Mouse (Mus musculus) granulocyte monocyte progenitor cell, adult 5-6 weeks (primary cell): ENCODE data around the gene Klhl25. TPM values are rescaled to one million over a fixed set of nuclear protein-coding genes. Genes with fewer than 3 reads are reported as not detected.
"Not testable (repeated sequence)": the region's sequence is repeated elsewhere in the genome, so short reads cannot be mapped to it uniquely, and the experiment has no call there.

Source experiments
- ATAC-seq: replicated peaks from 2 replicates; pipeline ENCODE4 v1.8.0; 2016; ENCODE audit warnings: mild to moderate bottlenecking, moderate TSS enrichment, inconsistent platforms; ENCODE audit not compliant: poor library complexity, severe bottlenecking
- total RNA-seq, 2 experiments: library from RNA; stranded (forward) in 1 of 2; stranded (reverse) in 1 of 2; fragments of 200-712, 200-1000 nt in 1 of 2; fragments of >200 nt in 1 of 2; fragmentation: Nextera tagmentation in 1 of 2; gene quantifications; 2 replicates each; pipeline ENCODE4 v1.2.3; 2014 to 2017

The Klhl25 gene
- 5.8 and 11.2 TPM in 2 replicates for total RNA-seq (2014; fragmentation: Nextera tagmentation)
- total RNA-seq (2017): 7.7 and 10.4 TPM in 2 replicates

DNA sequence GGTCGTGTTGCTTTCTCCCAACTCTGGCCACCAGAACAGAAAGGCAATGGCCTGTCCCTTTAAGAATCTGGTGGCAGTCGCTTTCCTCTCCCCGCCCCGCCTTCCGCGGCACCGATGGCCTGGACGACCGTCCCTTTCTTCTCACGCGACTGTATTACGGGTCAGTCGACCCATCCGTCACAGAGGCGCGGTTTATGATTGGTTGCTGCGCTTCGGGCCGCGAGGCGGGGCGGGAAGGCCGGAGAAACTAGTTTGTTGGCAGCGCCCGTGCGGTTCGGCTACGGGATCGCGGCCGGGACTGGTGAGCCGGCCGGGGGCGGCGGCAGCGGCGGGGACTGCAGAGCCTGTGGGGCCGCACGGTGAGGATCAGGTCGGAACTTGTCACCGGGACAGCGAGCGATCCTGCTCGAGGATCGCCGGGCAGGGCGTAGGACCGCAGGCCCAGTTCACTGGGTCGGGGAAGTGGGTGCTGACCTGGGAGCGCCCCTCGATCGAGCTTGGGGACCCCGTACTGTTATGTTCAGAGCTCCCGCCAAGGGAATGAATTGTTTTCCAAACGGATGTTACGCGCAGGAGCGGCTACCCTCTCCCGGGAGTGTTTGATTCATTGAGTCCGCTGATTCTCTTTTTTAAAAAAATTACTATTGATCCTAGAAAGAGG lies at the start of gene Klhl25:
Gene Klhl25 (plus strand): TSS at position 196 of the 661 bp plus-strand sequence.
- peak; percentile 95 for ATAC-seq

DNA sequence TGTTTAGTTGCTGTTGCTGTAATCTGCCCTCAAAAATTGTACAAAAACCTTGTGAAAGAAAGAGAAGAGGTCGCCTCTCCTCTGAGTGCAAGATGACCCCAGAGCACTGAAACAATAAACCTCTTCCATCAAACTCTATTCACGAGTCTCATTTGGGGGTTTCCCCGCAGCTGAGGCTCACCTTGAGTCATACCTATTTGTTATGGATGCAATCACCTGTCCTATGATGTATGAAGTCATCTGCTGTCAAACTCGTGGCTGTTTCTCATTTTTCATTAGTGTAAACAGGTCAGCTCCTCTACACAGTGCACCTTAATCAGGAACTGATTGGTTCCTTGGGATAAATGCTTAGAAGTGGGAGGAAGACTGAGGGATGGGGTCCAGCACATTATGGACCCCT lies 47.6 kb upstream of the Klhl25 start:
- no peak for ATAC-seq

DNA sequence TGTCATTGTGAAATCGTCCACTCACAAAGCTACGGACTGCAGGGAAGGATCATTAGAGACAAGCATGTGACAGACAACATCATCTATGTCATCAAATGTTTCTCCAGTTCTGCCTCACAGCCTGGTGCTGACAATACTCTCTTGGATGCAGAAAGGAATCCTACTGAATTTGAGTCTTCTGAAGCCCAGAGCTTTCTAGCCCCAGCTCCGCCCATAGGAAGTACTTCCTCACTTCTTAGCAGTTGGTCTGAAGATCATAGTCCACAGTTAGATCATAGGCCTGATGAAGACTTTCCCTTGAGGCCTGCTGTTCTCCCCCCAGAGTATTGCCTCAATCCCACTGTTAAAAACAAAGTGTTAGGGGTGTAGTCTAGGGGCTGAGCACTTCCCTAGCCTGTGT lies 47.1 kb upstream of the Klhl25 start:
- no peak for ATAC-seq

DNA sequence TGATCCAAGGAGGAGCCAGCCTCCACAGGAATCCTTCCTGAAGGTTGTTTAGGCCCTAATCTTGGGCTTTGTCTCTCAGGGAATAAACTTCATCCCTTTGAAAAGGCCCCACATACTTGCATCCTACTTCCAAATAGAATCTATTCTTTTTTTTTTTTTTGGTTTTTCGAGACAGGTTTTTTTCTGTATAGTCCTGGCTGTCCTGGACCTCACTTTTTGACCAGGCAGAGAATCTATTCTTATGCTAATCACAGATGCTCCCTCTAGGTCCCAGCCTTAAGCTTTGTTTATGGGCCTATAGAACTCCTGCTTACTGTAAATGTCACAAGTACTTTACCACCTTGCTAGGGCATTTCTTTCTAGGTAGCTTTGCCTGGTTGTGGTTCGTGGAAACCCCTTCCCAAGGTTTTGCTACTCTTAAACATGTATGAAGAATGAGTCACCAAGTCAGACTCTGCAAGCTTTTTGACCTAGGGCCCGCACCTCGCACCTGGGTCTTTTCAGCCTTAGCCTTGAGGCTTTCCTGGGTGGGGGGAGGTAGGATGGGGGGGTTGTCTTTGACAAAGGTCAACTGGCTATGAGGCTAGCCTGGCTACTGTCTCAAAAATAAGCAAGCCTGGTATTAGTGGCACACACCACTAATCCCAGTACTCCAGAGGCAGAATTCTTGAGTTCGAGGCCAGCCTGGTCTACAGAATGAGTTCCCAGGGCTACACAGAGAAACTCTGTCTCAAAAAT lies 46.3 kb upstream of the Klhl25 start:
- no peak for ATAC-seq

DNA sequence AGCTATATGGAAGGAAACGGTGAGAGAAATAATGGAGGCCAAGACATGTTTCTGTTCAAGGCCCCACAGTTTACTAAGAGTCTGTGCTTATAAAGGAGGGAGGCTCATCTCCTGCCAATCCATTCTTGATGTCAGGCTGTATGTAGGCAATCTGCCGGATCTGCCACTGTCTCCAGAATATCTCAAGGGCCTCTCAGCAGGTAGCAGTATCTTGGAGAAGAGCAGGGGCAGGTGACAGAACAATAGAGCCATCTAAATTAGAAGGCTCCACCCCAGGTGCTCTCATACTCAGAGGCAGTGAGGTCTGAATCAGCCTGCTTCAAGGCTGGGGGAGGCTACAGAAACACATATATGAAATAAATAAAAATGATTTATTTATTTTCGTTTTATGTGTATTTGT lies 45.2 kb upstream of the Klhl25 start:
- no peak for ATAC-seq

DNA sequence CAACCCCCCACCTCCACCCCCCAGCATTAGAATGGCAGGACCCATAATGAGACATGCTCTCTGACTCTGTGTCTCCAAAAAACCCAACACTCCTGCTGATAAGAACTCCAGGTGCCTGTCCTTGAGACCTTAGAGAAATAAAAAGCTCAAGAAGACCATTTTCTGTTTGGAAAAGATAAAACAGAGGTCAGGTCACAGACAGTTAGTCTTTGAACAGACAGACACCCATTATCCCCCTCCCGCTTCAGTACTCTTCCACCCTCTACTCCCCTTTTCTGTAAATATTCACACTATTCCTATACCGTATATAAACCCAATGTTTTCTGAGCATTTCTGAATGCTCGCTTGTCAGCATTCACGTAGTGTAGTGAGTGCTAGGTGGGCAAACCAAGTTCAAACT lies 41.9 kb upstream of the Klhl25 start:
- no peak for ATAC-seq

DNA sequence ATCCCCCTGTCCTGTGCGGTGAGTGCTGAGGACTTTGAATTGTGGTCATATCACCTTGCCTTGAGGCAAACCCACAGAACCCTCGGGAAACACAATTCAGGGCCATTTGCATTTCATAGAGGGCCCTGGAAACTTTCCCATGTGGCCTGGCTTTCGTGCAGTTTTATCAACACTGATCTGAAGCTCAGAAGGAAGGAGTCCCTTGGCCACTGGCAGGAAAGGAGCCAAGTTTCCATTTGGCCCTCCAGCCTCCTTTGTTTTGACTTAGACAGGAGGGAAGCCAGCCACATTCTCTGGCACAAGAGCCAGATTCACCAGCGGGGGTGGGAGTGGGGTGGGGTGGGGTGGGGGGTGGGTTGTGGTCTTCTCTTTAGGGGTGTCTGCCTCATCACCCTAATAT lies 41.4 kb upstream of the Klhl25 start:
- ATAC-seq: no peak

DNA sequence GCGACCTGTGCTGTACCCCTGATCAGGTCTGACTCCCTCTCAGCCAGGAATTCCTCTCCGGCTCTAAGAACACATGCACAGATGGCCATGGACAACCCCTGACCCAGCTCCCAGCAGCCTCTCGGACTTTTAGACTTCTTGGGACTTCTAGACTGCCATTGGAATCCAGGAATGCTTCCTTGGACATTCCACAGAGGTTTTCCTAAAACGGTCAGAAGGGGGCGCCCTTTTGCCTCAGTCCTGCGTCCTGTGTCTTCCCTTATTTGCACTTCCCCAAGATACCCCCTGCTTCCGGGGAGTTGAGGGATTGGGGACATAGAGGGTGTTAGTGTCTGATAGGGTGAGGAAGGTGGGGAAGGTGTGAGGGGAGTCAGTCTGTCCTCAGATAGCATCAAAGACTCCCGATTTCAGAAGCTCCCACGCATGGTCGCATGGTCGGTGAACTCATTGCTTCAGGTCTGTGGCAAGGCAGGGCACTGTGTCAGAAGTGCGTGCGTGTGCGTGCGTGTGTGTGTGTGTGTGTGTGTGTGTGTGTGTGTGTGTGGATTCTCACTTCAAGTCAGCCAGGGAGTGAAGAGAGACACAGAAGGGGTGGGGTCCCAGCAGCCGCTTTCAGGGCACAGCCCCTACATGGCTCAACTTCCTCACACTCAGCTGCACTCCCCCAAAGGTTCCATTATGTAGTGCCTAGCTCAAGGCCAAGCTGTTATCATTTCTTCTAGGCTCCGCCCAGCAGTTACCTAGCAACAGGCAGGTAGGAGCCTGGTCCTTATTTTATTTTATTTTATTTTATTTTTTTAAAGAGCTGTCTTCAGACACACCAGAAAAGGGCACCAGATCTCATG lies 40.4 kb upstream of the Klhl25 start:
- peak; percentile 44 for ATAC-seq

DNA sequence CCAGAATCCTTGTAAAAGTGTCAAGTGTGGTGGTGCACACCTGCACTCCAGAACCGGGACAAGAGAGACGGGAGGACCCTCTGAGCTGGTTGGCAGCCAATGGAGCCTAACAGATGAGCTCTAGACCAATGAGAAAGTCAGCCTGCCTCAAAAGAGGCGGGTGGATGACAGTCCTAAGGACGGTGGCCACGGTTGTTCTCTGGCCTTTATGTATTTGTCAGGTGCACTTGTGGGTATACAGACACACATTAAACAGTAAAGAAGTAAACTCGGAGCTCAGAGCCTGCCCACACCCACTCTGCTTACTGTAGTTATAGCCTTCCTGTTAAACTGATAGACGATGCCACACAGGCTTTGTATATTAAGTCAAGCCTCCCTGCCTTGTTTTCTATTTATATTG lies 27.4 kb upstream of the Klhl25 start:
- ATAC-seq: no peak

DNA sequence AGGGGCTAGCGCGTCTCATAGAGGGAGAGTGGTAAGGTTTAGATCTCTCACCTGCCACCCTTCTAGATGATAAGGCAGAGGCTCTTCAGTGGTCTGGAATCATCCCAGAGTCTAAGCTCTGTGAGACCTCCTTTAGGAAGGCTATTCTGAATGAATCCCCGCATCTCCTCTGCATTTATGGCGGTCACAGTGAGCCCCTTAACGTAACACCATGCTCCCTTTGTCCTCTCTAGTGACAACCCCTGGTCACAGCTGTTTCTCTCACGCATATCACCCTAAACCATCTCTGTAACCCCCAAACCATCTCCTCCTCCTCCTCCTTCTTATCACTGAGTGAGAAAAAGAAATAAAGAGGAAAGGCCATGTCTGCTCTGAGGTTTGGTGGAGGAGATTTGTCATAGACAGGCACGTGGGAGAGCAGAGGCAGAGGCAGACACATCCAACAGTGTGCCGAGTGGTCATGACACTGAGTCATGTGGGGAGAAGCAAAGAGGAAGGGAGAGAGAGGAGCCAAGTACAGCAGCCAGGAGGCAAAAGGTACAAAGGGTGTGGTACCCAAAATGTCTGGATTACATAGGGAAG lies 25.9 kb upstream of the Klhl25 start:
- peak; percentile 58 for ATAC-seq

DNA sequence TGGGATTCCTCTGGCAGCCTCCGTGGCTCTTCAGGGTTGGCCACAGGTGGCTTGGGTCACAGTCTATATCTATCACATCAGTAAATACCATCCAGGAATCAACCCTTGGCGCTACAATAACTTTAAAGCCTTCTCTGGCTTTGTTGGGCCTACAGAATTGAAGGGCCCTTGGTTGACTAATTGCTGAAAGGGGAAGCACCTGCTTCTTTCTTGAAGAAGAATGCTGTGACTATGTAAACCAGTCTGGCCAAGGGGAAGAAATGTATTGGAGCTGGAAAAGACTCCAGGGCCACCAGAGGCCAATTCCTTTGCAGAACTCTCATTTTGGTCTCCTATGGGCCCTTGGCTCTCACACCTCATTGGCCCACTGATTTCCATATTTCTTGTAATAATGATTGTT lies 25.0 kb upstream of the Klhl25 start:
- no peak for ATAC-seq

DNA sequence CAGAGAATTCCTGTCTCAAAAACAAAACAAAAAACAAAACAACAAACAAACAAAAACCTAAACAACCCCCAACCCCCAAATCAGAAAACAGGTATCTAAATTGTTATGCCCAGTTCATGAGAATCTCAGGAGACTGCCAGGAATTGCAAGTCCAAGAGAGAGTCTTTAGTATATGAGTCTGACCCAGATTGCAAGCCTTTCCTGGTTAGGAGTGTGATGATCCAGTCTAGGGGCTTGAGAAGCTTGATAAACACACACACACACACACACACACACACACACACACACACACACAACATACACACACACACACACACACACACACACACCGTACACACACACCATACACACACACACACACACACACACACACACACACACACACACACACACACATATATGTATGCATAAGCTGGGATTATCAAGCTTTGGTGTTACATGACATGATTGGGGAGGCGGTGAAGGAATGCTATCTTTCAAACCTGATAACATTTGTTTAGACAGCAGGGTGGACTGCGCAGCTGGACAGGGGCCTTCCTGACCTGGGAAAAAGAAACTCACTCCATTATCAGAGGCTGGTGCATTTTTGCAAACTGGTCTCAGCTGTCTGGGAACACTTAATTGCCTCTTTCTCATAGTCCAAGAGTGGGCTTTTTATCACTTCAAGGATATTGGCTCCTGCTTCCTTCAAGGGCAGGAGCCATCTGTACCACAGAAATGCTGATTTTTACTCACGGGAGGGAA lies 21.6 kb upstream of the Klhl25 start:
- no peak for ATAC-seq

DNA sequence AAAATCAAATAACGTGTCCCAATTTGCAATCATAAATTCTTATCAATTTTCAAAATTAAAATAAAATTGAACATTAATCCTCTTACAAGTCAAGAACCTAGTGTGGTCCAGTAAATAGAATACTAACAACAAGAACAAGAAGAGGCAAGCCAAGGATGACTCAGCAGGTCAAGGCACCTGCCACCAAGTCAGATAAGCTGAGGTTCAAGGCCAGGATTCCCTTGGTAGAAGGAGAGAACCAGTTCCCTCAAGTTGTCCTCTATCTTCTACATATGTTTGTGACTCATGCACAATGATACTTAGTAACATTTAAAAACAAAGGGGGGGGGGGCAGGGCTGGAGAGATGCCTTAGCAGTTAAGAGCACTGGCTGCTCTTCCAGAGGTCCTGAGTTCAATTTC lies 20.8 kb upstream of the Klhl25 start:
- no peak for ATAC-seq

DNA sequence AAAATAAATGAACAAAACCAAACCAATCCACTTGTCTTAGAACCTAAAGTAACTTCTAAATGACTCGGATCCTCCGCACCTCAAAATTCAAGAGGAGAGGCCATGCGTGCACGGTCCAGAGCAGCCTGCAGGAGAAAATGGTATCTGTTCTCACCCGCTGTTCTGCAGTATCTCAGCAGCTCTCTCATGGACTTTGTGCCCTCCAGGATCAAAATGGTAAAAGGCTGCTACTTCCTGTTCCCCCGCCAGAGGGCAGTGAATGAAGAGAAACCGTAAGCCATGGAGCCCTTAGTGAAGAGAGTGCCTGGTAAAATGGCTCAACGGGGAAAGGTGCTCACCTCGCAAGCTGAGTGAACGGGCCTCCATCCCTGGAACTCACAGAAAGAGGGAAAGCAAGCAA lies 20.3 kb upstream of the Klhl25 start:
- ATAC-seq: peak; percentile 98

DNA sequence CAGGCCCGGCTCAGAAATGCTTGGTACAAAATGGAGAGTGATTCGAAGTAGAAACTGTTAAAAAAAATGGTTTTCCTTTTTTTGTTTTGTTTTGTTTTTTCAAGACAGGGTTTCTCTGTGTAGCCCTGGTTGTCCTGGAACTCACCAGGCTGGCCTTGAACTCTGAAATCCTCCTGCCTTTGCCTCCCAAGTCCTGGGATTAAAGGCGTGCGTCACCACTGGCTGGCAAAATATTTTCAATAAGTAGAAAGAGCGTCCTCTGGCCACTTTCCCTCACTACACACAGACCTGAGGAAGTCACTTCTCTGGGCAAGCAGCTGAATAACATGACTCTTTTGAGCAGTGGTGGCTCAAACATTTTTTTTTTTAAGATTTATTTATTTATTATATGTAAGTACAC lies 19.6 kb upstream of the Klhl25 start:
- ATAC-seq: no peak

DNA sequence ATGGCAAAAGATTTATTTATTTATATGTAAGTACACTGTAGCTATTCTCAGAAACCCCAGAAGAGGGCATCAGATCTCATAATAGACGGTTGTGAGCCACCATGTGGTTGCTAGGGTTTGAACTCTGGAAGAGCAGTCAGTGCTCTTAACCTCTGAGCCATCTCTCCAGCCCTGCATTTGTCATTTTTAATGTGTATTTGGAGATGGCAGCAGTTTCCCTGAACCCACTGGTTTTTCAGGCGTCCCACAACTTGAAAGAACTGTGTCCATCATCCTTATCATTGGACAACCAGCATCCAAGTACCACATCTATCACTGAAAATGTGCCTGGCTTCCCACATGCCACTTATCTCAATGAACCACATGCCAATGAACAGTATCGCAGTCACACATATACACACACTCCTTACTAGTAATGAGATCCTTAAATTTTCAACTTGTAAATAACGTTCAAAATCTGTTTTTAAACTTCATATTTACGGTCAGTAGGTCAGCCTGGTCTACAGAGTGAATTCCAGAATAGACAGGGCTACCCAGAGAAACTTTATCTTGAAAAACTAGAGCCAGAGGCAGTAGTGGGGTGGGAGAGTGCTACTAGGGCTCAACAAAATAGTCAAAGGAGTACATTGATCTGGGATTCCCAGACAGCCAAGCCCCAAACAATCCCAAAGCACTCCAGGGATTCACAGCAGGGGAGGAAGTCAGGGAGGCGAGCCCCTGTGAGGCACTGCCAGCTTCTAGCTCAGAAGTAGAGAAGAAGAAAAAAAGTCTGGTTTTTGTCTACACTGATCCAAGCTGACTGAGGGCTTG lies 17.7 kb upstream of the Klhl25 start:
- no peak for ATAC-seq

DNA sequence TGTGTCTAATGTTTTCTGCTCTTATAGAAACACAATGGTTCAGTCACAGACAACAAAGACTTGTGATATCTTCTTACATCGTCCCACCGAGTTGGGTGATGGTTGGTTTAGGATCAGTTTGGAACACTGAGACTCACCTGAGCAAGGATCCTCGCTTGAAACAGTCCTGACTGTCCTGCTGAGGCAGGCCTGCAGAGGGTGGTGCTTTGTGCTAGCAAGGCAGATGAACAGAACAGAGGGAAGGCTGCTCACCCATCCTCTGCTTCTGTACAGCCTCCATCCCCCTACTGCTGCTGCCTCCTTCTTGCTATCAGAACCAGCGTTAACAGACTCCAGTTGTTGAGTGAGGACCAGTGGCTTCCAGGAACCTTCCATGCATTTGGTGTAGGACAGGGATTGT lies 14.2 kb upstream of the Klhl25 start:
- not testable (repeated sequence) for ATAC-seq

DNA sequence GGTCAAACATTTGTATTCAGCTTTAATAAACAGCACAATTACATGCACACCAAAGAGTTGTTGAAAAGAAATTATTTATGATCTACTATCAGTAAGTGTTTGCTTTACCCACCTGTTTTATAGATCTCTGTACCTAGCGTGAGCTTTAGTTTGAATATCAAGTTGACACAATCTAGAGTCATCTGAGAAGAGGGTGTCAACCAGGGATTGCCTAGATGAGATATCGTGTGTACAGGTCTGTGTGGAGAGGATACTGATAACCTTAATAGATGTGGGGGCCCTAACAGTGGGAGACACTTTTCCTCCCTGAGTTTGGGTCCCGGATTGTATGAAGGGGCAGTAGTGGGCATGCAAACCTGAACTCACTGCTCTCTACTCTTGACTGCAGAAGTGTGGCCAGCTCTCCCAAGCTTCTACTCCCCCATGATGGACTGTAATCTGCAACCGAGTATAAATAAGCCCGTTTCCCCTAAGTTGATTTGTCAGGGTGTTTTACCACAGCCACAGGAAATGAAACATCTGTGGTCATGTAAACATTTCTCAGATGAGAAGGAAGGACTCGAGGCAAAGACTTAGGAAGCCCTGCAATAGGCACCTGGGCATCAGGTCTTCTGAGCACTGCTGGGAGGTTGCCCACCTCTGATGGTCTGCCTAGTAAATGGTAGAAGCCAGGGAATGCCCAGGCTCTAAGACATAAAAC lies 13.0 kb upstream of the Klhl25 start:
- ATAC-seq: peak; percentile 92

DNA sequence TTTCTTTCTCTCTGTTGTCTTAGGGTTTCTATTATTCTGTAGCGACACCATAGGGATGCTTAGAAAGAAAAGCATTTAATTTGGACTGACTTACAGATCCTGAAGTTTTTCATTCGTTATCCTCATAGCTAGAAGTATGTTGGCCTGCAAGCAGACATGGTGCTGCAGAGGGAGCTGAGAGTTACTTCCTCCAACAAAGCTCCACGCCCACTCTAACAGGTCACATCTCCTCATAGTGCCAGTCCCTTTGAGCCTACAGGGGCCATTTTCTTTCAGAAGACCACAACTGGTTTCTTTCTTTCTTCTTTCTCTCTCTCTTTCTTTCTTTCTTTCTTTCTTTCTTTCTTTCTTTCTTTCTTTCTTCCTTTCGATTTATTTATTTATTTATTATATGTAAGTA lies 8.0 kb upstream of the Klhl25 start:
- ATAC-seq: peak; percentile 43; the same call in 1 of the 2 replicates
